Mouse (Mus musculus) hematopoietic stem cell, adult 5-6 weeks (primary cell): Measurements from ENCODE around the gene Zc2hc1c. TPM values are rescaled to one million over a fixed set of nuclear protein-coding genes. Genes with fewer than 3 reads are reported as not detected.
"Not testable (repeated sequence)": the region's sequence is repeated elsewhere in the genome, so short reads cannot be mapped to it uniquely, and the experiment has no call there.

Experiments used
- ATAC-seq, 2 experiments: fragments of 125-278 bp in 1 of 2; replicated peaks in 1 of 2; 2 replicates each; pipeline ENCODE4 v1.8.0; 2016 to 2017; ENCODE audit warnings: inconsistent platforms in 2 of 2, mild to moderate bottlenecking in 2 of 2, moderate number of reproducible peaks in 2 of 2, low read depth in 1 of 2, moderate TSS enrichment in 1 of 2; ENCODE audit not compliant: low FRiP score in 2 of 2, poor library complexity in 2 of 2, severe bottlenecking in 2 of 2, insufficient read depth in 1 of 2, low TSS enrichment in 1 of 2
- total RNA-seq: library from RNA; stranded (forward); fragments of 172-1452, 232-1000 nt; gene quantifications from 2 replicates; pipeline ENCODE4 v1.2.3, GENCODE M21; 2017

Zc2hc1c gene
- total RNA-seq, 1 experiment from 2014 or later: 0.20 TPM

- ATAC-seq: peak; percentile 95 to 97
Measured at GRCm38 (mm10) chr12:85280105-85280844, 8.1 kb upstream of the Zc2hc1c start.

GRCm38 (mm10) chr12:85280845-85281651, 7.3 kb upstream of the Zc2hc1c start:
- ATAC-seq: peak in 1 of 2 experiments; percentile 38; a peak in 1 of 4 replicates

- not testable (repeated sequence) for ATAC-seq
Measured at GRCm38 (mm10) chr12:85281756-85282155, 6.6 kb upstream of the Zc2hc1c start.

- no peak for ATAC-seq
Measured at GRCm38 (mm10) chr12:85284331-85284730, 4.1 kb upstream of the Zc2hc1c start.

GRCm38 (mm10) chr12:85284996-85285395, 3.4 kb upstream of the Zc2hc1c start:
- ATAC-seq: no peak

GRCm38 (mm10) chr12:85286941-85287340, 1.4 kb upstream of the Zc2hc1c start:
- ATAC-seq: peak; percentile 44 to 49; a peak in 1 of 4 replicates

- peak in 1 of 2 experiments; percentile 52; a peak in 1 of 4 replicates for ATAC-seq
Measured at GRCm38 (mm10) chr12:85287809-85288485, 444 bp upstream of the Zc2hc1c start, which contains the start of gene Acyp1. TSS of gene Acyp1 (minus strand) at chr12:85288438.

- no peak for ATAC-seq
Measured at GRCm38 (mm10) chr12:85289157-85290000, 988 bp downstream of the Zc2hc1c start.

GRCm38 (mm10) chr12:85290633-85291032, 2.2 kb downstream of the Zc2hc1c start:
- ATAC-seq: no peak

- ATAC-seq: no peak
Measured at GRCm38 (mm10) chr12:85291541-85291940, 3.1 kb downstream of the Zc2hc1c start.

- no peak for ATAC-seq
Measured at GRCm38 (mm10) chr12:85292288-85292687, 3.9 kb downstream of the Zc2hc1c start.

GRCm38 (mm10) chr12:85292906-85293305, 4.5 kb downstream of the Zc2hc1c start:
- ATAC-seq: no peak

GRCm38 (mm10) chr12:85295506-85295905, 7.1 kb downstream of the Zc2hc1c start:
- ATAC-seq: no peak

- no peak for ATAC-seq
Measured at GRCm38 (mm10) chr12:85296915-85297314, 8.5 kb downstream of the Zc2hc1c start.

GRCm38 (mm10) chr12:85297345-85297997, 9.1 kb downstream of the Zc2hc1c start:
- ATAC-seq: no peak

- no peak for ATAC-seq
Measured at GRCm38 (mm10) chr12:85298127-85298834, 9.9 kb downstream of the Zc2hc1c start.
